Mouse (Mus musculus): ENCODE measurements around the gene Epc2.

GRCm38 (mm10) chr2:49420396-49420795 is 30.9 kb upstream of the Epc2 start:
- TF ChIP-seq CTCF (IDR thresholded peaks at IDR 0.05; ENCODE audit: extremely low read depth, insufficient read length, insufficient replicate concordance, low read depth, low read length): no peak
- TF ChIP-seq POLR2A (IDR thresholded peaks at IDR 0.05; ENCODE audit: low read depth, low read length): no peak

Measured in small intestine, adult 2 months (tissue).